Mouse (Mus musculus): ENCODE results near the gene Zbtb48. TPM values are rescaled to one million over a fixed set of nuclear protein-coding genes. Genes with fewer than 3 reads are reported as not detected.
"Not testable (repeated sequence)": the region's sequence is repeated elsewhere in the genome, so short reads cannot be mapped to it uniquely, and the experiment has no call there.

Zbtb48 gene
- polyA plus RNA-seq, 1 experiment from 2014 or later = 23.8 TPM

GRCm38 (mm10) chr4:152044609-152045008, 17.1 kb upstream of the Zbtb48 start:
- no peak overlapping the region for H3K4me2 ChIP-seq
- WGBS = 68% methylated on average over 6 of the region's 6 CpGs
- H3K9ac ChIP-seq = no peak overlapping the region
- H3K4me1 ChIP-seq = peaks cover 32% of the 10 kb centered on the region
- no peaks in the 10 kb centered on the region for H3K27me3 ChIP-seq
- H3K4me3 ChIP-seq (replicated peaks) = no peak overlapping the region
- H3K9me3 ChIP-seq (replicated peaks) = no peaks in the 10 kb centered on the region
- H3K27ac ChIP-seq = no peak overlapping the region
- peaks cover 86% of the 10 kb centered on the region for H3K36me3 ChIP-seq
- no peak for ATAC-seq (replicated peaks; ENCODE audit: low FRiP score)

- Histone ChIP-seq H3K36me3 (peaks cover 73% of the 10 kb centered on the region), H3K9me3 (replicated peaks) (no peaks in the 10 kb centered on the region), H3K27me3 (no peaks in the 10 kb centered on the region), H3K4me1 (peaks cover 41% of the 10 kb centered on the region), H3K9ac (no peak overlapping the region), H3K4me3 (replicated peaks) (no peak overlapping the region), H3K27ac (no peak overlapping the region), H3K4me2 (no peak overlapping the region)
- WGBS = 82% methylated on average over 3 of the region's 3 CpGs
- ATAC-seq (replicated peaks; ENCODE audit: low FRiP score) = no peak
Observed at GRCm38 (mm10) chr4:152043171-152043570, 15.7 kb upstream of the Zbtb48 start.

- Histone ChIP-seq H3K9me3 (replicated peaks) (no peaks in the 10 kb centered on the region), H3K27ac (peak overlapping the region; percentile 34), H3K27me3 (no peaks in the 10 kb centered on the region), H3K4me2 (peak overlapping the region; percentile 10), H3K4me3 (replicated peaks) (no peak overlapping the region), H3K4me1 (peaks cover 42% of the 10 kb centered on the region), H3K36me3 (peaks cover 62% of the 10 kb centered on the region), H3K9ac (no peak overlapping the region)
- WGBS = 70% methylated on average over 22 of the region's 22 CpGs
- ATAC-seq (replicated peaks; ENCODE audit: low FRiP score) = no peak; the same call in 1 of the 2 replicates
Observed at GRCm38 (mm10) chr4:152041924-152042641, 14.6 kb upstream of the Zbtb48 start.

DNA sequence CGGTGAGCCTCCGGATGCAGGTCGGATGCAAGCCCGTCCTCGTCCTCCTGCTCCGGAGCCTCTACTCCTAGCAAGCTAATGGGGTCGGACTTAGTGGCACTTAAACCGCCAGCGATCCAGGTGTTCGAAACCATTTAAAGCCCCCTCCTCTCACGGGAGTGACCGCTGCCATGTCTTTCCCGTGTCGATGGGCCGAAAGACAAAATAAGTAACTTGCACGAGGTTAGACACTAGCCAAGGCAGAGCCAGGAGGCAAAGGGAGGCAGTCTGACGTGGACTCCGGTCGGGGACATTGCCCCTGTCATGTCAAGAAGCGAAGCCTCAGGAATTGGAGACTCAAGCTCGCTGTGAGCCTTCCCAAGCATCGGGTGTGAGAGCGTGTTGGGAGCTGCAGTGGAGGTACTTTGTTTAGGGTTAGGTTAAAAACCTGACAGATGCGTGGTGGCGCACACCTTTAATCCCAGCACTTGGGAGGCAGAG, 12.4 kb upstream of the Zbtb48 start:
- no peak for ATAC-seq (replicated peaks; ENCODE audit: low FRiP score)
- 4% methylated on average over 25 of the region's 25 CpGs for WGBS

GRCm38 (mm10) chr4:152038985-152039830, 11.7 kb upstream of the Zbtb48 start, which contains the start of gene Nol9:
TSS of gene Nol9 (plus strand) at chr4:152039321.
- H3K9me3 ChIP-seq (replicated peaks) = no peaks in the 10 kb centered on the region
- H3K27me3 ChIP-seq = no peaks in the 10 kb centered on the region
- H3K4me2 ChIP-seq = peak within 1 kb of the TSS; percentile 90
- ATAC-seq (replicated peaks; ENCODE audit: low FRiP score) = peak; percentile 85
- H3K27ac ChIP-seq = peak within 1 kb of the TSS; percentile 51
- peak within 1 kb of the TSS; percentile 97 for H3K9ac ChIP-seq
- peaks cover 33% of the 10 kb centered on the region for H3K36me3 ChIP-seq
- H3K4me3 ChIP-seq (replicated peaks) = peak within 1 kb of the TSS; percentile 100
- H3K4me1 ChIP-seq = peaks cover 42% of the 10 kb centered on the region
- under 1% methylated on average over 83 of the region's 86 CpGs for WGBS

More for the DNA sequence above, 12.4 kb upstream of the Zbtb48 start:
- H3K4me2 ChIP-seq = peak overlapping the region; percentile 90
- H3K27ac ChIP-seq = peak overlapping the region; percentile 51; the same call in 1 of the 2 replicates
- no peaks in the 10 kb centered on the region for H3K9me3 ChIP-seq (replicated peaks)
- no peaks in the 10 kb centered on the region for H3K27me3 ChIP-seq
- peaks cover 40% of the 10 kb centered on the region for H3K36me3 ChIP-seq
- H3K4me1 ChIP-seq = peaks cover 42% of the 10 kb centered on the region
- H3K4me3 ChIP-seq (replicated peaks) = peak overlapping the region; percentile 100
- peak overlapping the region; percentile 97 for H3K9ac ChIP-seq

- WGBS = 45% methylated on average over 10 of the region's 10 CpGs
- peak within 1 kb of the TSS; percentile 100 for H3K4me3 ChIP-seq (replicated peaks)
- no peaks in the 10 kb centered on the region for H3K9me3 ChIP-seq (replicated peaks)
- peaks cover 40% of the 10 kb centered on the region for H3K4me1 ChIP-seq
- ATAC-seq (replicated peaks; ENCODE audit: low FRiP score) = no peak
- H3K36me3 ChIP-seq = peaks cover 25% of the 10 kb centered on the region
- H3K27me3 ChIP-seq = no peaks in the 10 kb centered on the region
- H3K9ac ChIP-seq = peak within 1 kb of the TSS; percentile 97
- H3K4me2 ChIP-seq = peak within 1 kb of the TSS; percentile 90
- H3K27ac ChIP-seq = peak within 1 kb of the TSS; percentile 51
Observed at GRCm38 (mm10) chr4:152038225-152038984, 10.9 kb upstream of the Zbtb48 start, which contains the start of gene Tas1r1. TSS of gene Tas1r1 (minus strand) at chr4:152038568.

- 89% methylated on average over 6 of the region's 6 CpGs for WGBS
- H3K9ac ChIP-seq; ATAC-seq (replicated peaks; ENCODE audit: low FRiP score); H3K27me3 ChIP-seq; H3K9me3 ChIP-seq (replicated peaks); H3K27ac ChIP-seq; H3K36me3 ChIP-seq; H3K4me3 ChIP-seq (replicated peaks); H3K4me2 ChIP-seq: not testable (repeated sequence)
- peaks cover 27% of the 10 kb centered on the region for H3K4me1 ChIP-seq
Observed at GRCm38 (mm10) chr4:152036464-152036863, 9.0 kb upstream of the Zbtb48 start.

DNA sequence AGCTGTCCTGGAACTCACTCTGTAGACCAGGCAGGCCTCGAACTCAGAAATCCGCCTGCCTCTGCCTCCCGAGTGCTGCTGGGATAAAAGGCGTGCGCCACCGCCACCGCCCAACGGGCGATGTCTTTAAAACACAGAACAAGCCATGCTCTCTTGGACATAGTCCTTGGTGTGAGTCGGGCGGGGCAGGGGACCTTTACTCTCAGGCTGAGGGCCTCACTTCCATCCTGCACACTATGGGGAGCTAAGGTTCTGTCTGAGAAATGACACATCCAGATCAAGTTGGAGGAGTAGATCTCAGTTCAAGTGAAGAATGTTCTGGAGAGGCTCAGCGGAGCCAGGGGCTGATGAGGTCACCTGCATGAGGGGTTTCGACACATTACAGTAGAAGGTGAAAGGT, 5.5 kb upstream of the Zbtb48 start:
- no peaks in the 10 kb centered on the region for H3K36me3 ChIP-seq

GRCm38 (mm10) chr4:152029997-152030396, 2.5 kb upstream of the Zbtb48 start:
- no peak for ATAC-seq (replicated peaks; ENCODE audit: low FRiP score)
- Histone ChIP-seq H3K36me3 (peaks cover 9% of the 10 kb centered on the region; the same call in 1 of the 2 replicates), H3K9ac (no peak overlapping the region), H3K27me3 (no peaks in the 10 kb centered on the region), H3K4me3 (replicated peaks) (no peak overlapping the region), H3K4me2 (no peak overlapping the region), H3K9me3 (replicated peaks) (no peaks in the 10 kb centered on the region), H3K4me1 (peaks cover 39% of the 10 kb centered on the region), H3K27ac (no peak overlapping the region)
- 81% methylated on average over 4 of the region's 4 CpGs for WGBS

More for the DNA sequence above, 5.5 kb upstream of the Zbtb48 start:
- no peak for ATAC-seq (replicated peaks; ENCODE audit: low FRiP score)
- H3K4me3 ChIP-seq (replicated peaks) = no peak overlapping the region
- no peaks in the 10 kb centered on the region for H3K9me3 ChIP-seq (replicated peaks)
- H3K9ac ChIP-seq = no peak overlapping the region
- 88% methylated on average over 13 of the region's 13 CpGs for WGBS
- peaks cover 16% of the 10 kb centered on the region for H3K4me1 ChIP-seq
- no peak overlapping the region for H3K4me2 ChIP-seq
- no peaks in the 10 kb centered on the region for H3K27me3 ChIP-seq
- no peak overlapping the region for H3K27ac ChIP-seq

DNA sequence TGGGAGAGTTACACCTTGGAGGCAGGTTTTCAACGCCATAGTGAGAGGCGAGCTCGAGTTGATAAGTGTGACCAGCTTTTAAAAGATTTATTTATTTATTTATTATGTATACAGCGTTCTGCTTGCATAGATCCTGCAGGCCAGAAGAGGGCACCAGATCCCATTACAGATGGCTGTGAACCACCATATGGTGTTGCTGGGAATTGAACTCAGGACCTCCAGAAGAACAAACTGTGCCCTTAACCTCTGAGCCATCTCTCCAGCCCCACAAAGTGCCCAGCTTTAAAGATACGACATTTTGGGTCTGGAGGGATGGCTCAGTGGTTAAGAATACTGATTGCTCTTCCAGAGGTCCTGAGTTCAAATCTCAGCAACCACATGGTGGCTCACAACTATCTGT, 1.6 kb upstream of the Zbtb48 start:
- Histone ChIP-seq H3K4me3 (replicated peaks) (0 out of 2 replicates have a peak overlapping the region, but pooled peaks have one; percentile 76), H3K27me3 (no peaks in the 10 kb centered on the region), H3K36me3 (peaks cover 18% of the 10 kb centered on the region; the same call in 1 of the 2 replicates), H3K27ac (no peak overlapping the region), H3K4me2 (no peak overlapping the region), H3K4me1 (peaks cover 46% of the 10 kb centered on the region), H3K9me3 (replicated peaks) (no peaks in the 10 kb centered on the region), H3K9ac (no peak overlapping the region)
- 46% methylated on average over 5 of the region's 5 CpGs for WGBS
- no peak for ATAC-seq (replicated peaks; ENCODE audit: low FRiP score)

DNA sequence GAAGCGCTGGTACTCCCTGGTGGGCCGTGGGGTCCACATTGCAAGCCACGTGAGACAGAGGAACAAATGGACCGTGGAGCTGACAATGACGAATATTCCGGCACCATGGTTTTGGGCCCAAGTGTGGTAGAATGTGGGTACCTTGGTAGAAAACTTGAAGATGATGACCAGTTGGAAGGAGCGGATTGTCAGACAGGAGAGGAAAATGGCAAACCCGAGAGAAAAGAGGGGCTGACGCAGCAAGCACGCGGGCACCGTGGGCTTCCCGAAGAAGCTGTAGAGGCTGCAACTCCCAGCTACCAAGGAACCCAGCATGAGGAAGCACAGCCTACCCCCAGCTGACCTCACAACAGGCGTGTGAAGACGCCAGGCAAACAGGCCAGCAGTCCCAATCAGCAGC, 985 bp upstream of the Zbtb48 start:
- Histone ChIP-seq H3K27me3 (no peaks in the 10 kb centered on the region), H3K4me2 (peak overlapping the region; percentile 89), H3K27ac (no peak overlapping the region), H3K9me3 (replicated peaks) (no peaks in the 10 kb centered on the region), H3K36me3 (peaks cover 24% of the 10 kb centered on the region), H3K4me3 (replicated peaks) (peak overlapping the region; percentile 76), H3K4me1 (peaks cover 48% of the 10 kb centered on the region), H3K9ac (peak overlapping the region; percentile 31; the same call in 1 of the 2 replicates)
- no peak for ATAC-seq (replicated peaks; ENCODE audit: low FRiP score)
- WGBS = 57% methylated on average over 15 of the region's 15 CpGs

Measured in kidney, embryonic 15.5 days (tissue).